Mouse (Mus musculus): ENCODE results near the gene Bloc1s3. TPM values are rescaled to one million over a fixed set of nuclear protein-coding genes. Genes with fewer than 3 reads are reported as not detected.
A peak's percentile ranks its signal among the peaks of the same experiment; 100 is the strongest.

Bloc1s3 gene
- polyA plus RNA-seq, 1 experiment, result 24.9 TPM

DNA sequence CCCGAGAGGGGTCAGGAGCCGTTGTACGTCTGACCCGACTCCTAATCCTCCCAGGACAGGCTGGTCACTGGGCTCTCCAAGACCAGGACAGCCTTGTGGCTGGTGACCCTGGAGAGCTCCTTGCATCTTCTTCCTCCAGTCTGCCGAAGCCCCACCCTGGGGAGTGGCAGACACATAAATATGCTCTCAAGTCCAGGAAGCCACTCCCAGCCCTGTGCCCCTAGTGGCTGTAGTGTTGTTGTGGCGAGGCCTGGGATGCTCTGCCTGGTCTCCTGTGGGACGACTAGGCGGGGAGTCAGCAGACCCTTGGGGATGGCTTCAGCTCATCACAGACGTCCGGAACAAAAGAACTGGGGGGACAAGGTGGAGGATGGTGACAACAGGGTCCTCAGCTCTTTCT lies 22.9 kb upstream of the Bloc1s3 start:
- WGBS, result 63% methylated on average over 10 of the region's 10 CpGs
- Histone ChIP-seq H3K4me1 (ENCODE audit: control insufficient read depth, insufficient read depth, insufficient read length, low read length) (peaks cover 3% of the 10 kb centered on the region), H3K27ac (ENCODE audit: insufficient read depth, low read depth, low read length) (no peak overlapping the region), H3K4me3 (ENCODE audit: low read depth, low read length) (no peak overlapping the region), H3K36me3 (ENCODE audit: control insufficient read depth, insufficient read depth, low read length) (peaks cover 41% of the 10 kb centered on the region), H3K27me3 (ENCODE audit: control insufficient read depth, insufficient read depth, low read length) (no peaks in the 10 kb centered on the region)
- TF ChIP-seq POLR2A (IDR thresholded peaks at IDR 0.05; ENCODE audit: low read depth, low read length) (no peak), CTCF (IDR thresholded peaks at IDR 0.05; ENCODE audit: extremely low read depth, insufficient read length, insufficient replicate concordance, low read depth, low read length) (peak; percentile 43; the same call in 1 of the 2 replicates)

DNA sequence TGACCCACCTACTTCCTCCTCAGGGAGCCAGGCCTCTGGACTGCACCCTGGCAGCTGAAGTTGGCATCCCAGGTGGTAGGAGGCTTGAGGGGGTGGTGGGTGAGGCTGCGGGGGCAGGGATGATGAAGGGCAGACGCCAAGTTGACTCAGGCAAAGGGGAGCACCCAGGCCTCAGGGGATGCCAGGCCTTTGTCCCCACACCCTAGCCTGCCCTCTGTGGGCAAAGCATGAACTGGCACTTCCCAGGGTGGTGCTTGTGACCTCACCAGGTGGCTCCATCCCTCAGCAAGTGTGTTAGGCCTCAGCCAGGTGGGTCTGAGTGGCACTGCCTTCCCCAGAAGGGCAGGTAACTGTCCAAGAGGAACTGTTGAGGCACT lies 16.9 kb upstream of the Bloc1s3 start:
- no peak overlapping the region for H3K4me3 ChIP-seq (ENCODE audit: low read depth, low read length)
- TF ChIP-seq CTCF (IDR thresholded peaks at IDR 0.05; ENCODE audit: extremely low read depth, insufficient read length, insufficient replicate concordance, low read depth, low read length), result no peak
- TF ChIP-seq POLR2A (IDR thresholded peaks at IDR 0.05; ENCODE audit: low read depth, low read length), result no peak
- H3K27ac ChIP-seq (ENCODE audit: insufficient read depth, low read depth, low read length), result no peak overlapping the region
- 35% methylated on average over 2 of the region's 2 CpGs for WGBS
- peaks cover 18% of the 10 kb centered on the region for H3K4me1 ChIP-seq (ENCODE audit: control insufficient read depth, insufficient read depth, insufficient read length, low read length)
- H3K36me3 ChIP-seq (ENCODE audit: control insufficient read depth, insufficient read depth, low read length), result 0 out of 2 replicates have a peak, but pooled peaks cover 2% of the 10 kb centered on the region
- peaks cover 25% of the 10 kb centered on the region for H3K27me3 ChIP-seq (ENCODE audit: control insufficient read depth, insufficient read depth, low read length)

DNA sequence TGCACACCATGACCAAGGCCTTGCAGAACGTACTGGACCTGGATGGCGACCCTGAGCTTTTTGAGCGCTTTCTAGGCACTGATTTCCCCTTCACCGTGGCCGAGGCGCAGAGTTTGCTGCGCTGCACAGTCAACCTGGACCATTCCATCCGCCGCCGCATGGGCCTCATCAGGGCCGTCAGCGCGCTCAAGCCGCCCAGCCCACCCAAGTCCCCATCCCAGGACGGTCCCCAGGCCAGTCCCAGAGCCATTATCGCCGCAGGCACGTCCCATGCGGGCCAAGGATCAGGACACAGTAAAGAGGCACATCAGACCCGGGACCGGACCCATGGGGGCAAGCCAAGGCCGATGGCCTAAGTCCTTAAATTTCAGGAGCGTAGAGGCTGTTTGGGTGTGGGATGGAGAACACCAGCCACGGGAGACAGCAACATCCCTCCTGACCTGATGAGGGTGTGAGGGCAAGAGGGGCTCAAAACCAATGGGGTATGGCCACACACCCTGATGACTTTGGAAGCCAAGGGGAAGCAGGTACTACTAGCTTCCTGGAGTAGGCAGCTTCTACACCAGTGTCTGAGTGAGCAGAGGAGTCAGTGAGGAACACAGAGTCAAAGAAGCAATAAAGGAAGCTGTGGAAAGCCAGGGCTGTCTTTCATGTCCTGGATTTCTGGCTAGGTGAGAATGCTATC lies 16.4 kb upstream of the Bloc1s3 start:
- 23% methylated on average over 24 of the region's 24 CpGs for WGBS
- H3K27ac ChIP-seq (ENCODE audit: insufficient read depth, low read depth, low read length), result no peak overlapping the region
- TF ChIP-seq CTCF (IDR thresholded peaks at IDR 0.05; ENCODE audit: extremely low read depth, insufficient read length, insufficient replicate concordance, low read depth, low read length) (no peak), POLR2A (IDR thresholded peaks at IDR 0.05; ENCODE audit: low read depth, low read length) (no peak)
- H3K27me3 ChIP-seq (ENCODE audit: control insufficient read depth, insufficient read depth, low read length), result peaks cover 30% of the 10 kb centered on the region
- H3K4me3 ChIP-seq (ENCODE audit: low read depth, low read length), result peak overlapping the region; percentile 47; the same call in 1 of the 2 replicates
- H3K36me3 ChIP-seq (ENCODE audit: control insufficient read depth, insufficient read depth, low read length), result no peaks in the 10 kb centered on the region
- H3K4me1 ChIP-seq (ENCODE audit: control insufficient read depth, insufficient read depth, insufficient read length, low read length), result peaks cover 18% of the 10 kb centered on the region

DNA sequence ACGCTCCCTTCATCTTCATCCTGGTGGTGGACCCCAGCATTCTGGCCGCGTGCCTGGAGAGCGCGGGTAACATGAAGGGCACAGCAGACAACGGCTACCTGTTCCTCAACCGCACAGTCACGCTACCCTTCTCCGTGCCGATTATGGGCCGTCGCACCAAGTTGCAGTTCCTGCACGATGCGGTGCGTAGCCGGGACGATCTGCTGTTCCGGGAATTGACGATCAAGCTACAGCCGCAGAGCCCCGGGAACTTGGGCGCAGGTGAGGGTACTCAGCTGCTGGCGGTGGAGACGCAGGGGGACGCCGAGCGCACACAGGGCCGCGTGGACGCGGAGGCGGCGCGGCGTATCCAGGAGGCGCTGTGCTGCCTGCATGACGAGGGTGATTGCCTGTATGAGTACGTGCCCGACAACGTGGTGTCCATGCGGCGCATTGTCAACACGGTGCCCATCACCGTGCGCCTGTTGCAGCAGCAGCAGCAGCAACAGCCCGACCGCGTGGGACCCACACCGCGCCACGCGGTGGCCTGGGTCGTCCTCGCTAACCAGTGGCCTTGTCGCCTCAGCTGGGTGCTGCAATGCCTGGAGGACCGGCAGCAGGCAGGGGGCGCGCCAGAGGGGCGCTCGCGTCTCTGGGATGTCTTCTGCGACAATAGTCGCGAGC lies 15.7 kb upstream of the Bloc1s3 start:
- 2% methylated on average over 64 of the region's 64 CpGs for WGBS
- Histone ChIP-seq H3K4me3 (ENCODE audit: low read depth, low read length) (peak overlapping the region; percentile 47), H3K4me1 (ENCODE audit: control insufficient read depth, insufficient read depth, insufficient read length, low read length) (peaks cover 18% of the 10 kb centered on the region), H3K27me3 (ENCODE audit: control insufficient read depth, insufficient read depth, low read length) (peaks cover 31% of the 10 kb centered on the region), H3K36me3 (ENCODE audit: control insufficient read depth, insufficient read depth, low read length) (no peaks in the 10 kb centered on the region), H3K27ac (ENCODE audit: insufficient read depth, low read depth, low read length) (no peak overlapping the region)
- no peak for TF ChIP-seq POLR2A (IDR thresholded peaks at IDR 0.05; ENCODE audit: low read depth, low read length)
- 0 out of 2 replicates have a peak, but pooled peaks have one; percentile 16 for TF ChIP-seq CTCF (IDR thresholded peaks at IDR 0.05; ENCODE audit: extremely low read depth, insufficient read length, insufficient replicate concordance, low read depth, low read length)

DNA sequence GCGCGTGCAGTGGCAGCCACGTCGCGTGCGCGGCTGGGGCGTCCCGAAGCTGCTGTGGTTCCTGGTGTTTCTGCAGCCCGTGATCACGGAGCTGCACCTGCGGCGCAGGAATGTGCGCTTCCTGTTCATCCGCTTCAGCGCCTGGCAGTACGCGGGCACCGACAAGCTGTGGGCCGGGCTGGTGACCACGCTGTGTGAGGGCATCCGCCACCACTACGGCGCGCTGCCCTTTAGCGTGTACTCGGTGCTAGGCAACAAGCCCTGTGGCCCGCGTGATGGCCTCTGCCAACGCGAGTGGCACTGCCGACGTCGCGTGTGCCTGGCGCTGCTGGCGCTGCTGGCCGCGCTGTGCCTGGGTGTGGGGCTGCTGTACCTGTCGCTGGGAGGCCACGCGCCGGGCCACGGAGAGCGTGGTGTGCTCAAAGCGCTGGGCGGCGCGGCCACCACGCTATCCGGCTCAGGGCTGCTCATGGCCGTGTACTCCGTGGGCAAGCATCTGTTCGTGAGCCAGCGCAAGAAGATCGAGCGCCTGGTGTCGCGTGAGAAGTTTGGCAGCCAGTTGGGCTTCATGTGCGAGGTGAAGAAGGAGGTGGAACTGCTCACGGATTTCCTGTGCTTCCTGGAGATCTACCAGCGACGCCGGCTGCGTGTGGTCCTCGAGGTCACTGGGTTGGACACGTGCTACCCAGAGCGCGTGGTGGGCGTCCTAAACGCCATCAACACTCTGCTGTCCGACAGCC lies 15.0 kb upstream of the Bloc1s3 start:
- 5% methylated on average over 72 of the region's 72 CpGs for WGBS
- H3K27me3 ChIP-seq (ENCODE audit: control insufficient read depth, insufficient read depth, low read length), result peaks cover 31% of the 10 kb centered on the region
- H3K36me3 ChIP-seq (ENCODE audit: control insufficient read depth, insufficient read depth, low read length), result no peaks in the 10 kb centered on the region
- H3K4me3 ChIP-seq (ENCODE audit: low read depth, low read length), result peak overlapping the region; percentile 47
- TF ChIP-seq POLR2A (IDR thresholded peaks at IDR 0.05; ENCODE audit: low read depth, low read length), result no peak
- no peak for TF ChIP-seq CTCF (IDR thresholded peaks at IDR 0.05; ENCODE audit: extremely low read depth, insufficient read length, insufficient replicate concordance, low read depth, low read length)
- peaks cover 18% of the 10 kb centered on the region for H3K4me1 ChIP-seq (ENCODE audit: control insufficient read depth, insufficient read depth, insufficient read length, low read length)
- H3K27ac ChIP-seq (ENCODE audit: insufficient read depth, low read depth, low read length), result no peak overlapping the region

- H3K4me3 ChIP-seq (ENCODE audit: low read depth, low read length), result no peak overlapping the region
- peaks cover 26% of the 10 kb centered on the region for H3K4me1 ChIP-seq (ENCODE audit: control insufficient read depth, insufficient read depth, insufficient read length, low read length)
- TF ChIP-seq CTCF (IDR thresholded peaks at IDR 0.05; ENCODE audit: extremely low read depth, insufficient read length, insufficient replicate concordance, low read depth, low read length) (no peak), POLR2A (IDR thresholded peaks at IDR 0.05; ENCODE audit: low read depth, low read length) (no peak)
- H3K27ac ChIP-seq (ENCODE audit: insufficient read depth, low read depth, low read length), result no peak overlapping the region
- 19% methylated on average over 23 of the region's 23 CpGs for WGBS
- peaks cover 35% of the 10 kb centered on the region for H3K27me3 ChIP-seq (ENCODE audit: control insufficient read depth, insufficient read depth, low read length)
- no peaks in the 10 kb centered on the region for H3K36me3 ChIP-seq (ENCODE audit: control insufficient read depth, insufficient read depth, low read length)
These were observed 11.9 kb upstream of the Bloc1s3 start for GRCm38 (mm10) chr7:19520032-19520431.

All from small intestine, adult 2 months (tissue).